Mouse (Mus musculus) hindbrain, embryonic 14.5 days (tissue): Measurements from ENCODE around the gene Serpina3a. TPM values are rescaled to one million over a fixed set of nuclear protein-coding genes. Genes with fewer than 3 reads are reported as not detected.

Source experiments
- ATAC-seq: fragments of 200-750 bp; cut with Nextera tagmentation; 2 replicates; pipeline ENCODE4 v1.8.0; 2017; ENCODE audit warnings: moderate number of reproducible peaks, mild to moderate bottlenecking, moderate TSS enrichment, moderate library complexity; ENCODE audit not compliant: low FRiP score
- DNase-seq: peaks from one replicate; pipeline ENCODE4 v3.0.0-alpha.2; 2015; ENCODE audit warnings: low spot score
- H3K27ac ChIP-seq: fragments of 300-500 bp; sonication (generic); 2 replicates; pipeline ENCODE4 v1.5.1; 2014; ENCODE audit warnings: mild to moderate bottlenecking, moderate library complexity
- H3K27me3 ChIP-seq: fragments of 300-500 bp; sonication (generic); 2 replicates; pipeline ENCODE4 v1.6.1; 2014; ENCODE audit warnings: mild to moderate bottlenecking, low read length, mixed read lengths; ENCODE audit not compliant: control insufficient read depth, insufficient read depth
- H3K36me3 ChIP-seq: fragments of 300-500 bp; sonication (generic); replicated peaks from 2 replicates; pipeline ENCODE4 v1.6.1; 2014; ENCODE audit not compliant: control insufficient read depth, insufficient read depth
- H3K4me1 ChIP-seq: fragments of 300-500 bp; sonication (generic); replicated peaks from 2 replicates; pipeline ENCODE4 v1.6.1; 2014; ENCODE audit warnings: antibody characterized with exemption, low read length, mixed read lengths; ENCODE audit not compliant: control insufficient read depth, insufficient read depth
- H3K4me2 ChIP-seq: fragments of 300-500 bp; sonication (generic); replicated peaks from 2 replicates; pipeline ENCODE4 v1.6.1; 2014; ENCODE audit warnings: mild to moderate bottlenecking, moderate library complexity
- H3K4me3 ChIP-seq: fragments of 300-500 bp; sonication (generic); replicated peaks from 2 replicates; pipeline ENCODE4 v1.5.1; 2014; ENCODE audit warnings: mild to moderate bottlenecking, low read length
- H3K9ac ChIP-seq: fragments of 300-500 bp; sonication (generic); 2 replicates; pipeline ENCODE4 v1.6.1; 2014
- H3K9me3 ChIP-seq: fragments of 300-500 bp; sonication (generic); 2 replicates; pipeline ENCODE4 v1.6.1; 2016; ENCODE audit warnings: low read length; ENCODE audit not compliant: control insufficient read depth
- WGBS: fragments of 180-500 bp; shearing (Covaris S2); extraction: QIAGEN DNeasy Blood & Tissue Kit; methylation state at CpG from one replicate; pipeline ENCODE4 v1.1.7; 2014; 5-methylcytosine and 5-hydroxymethylcytosine counted together
- polyA plus RNA-seq: library from polyadenylated mRNA; unstranded; fragments of >200 nt; fragmentation: Nextera tagmentation; extraction: Ambion mirVana; gene quantifications from 2 replicates; pipeline ENCODE4 v1.2.1, GENCODE M21; 2014

Gene Serpina3a
- polyA plus RNA-seq, 1 experiment from 2014 or later: not detected

GRCm38 (mm10) chr12:104138216-104138615, 25.7 kb downstream of the Serpina3a start:
- no peaks in the 10 kb centered on the region for H3K9me3 ChIP-seq
- no peaks in the 10 kb centered on the region for H3K36me3 ChIP-seq
- WGBS: 88% methylated on average over 2 of the region's 2 CpGs
- no peak overlapping the region for H3K9ac ChIP-seq
- DNase-seq: no peak
- H3K4me3 ChIP-seq: no peak overlapping the region
- H3K27me3 ChIP-seq: no peaks in the 10 kb centered on the region
- H3K27ac ChIP-seq: no peak overlapping the region
- no peak for ATAC-seq
- no peaks in the 10 kb centered on the region for H3K4me1 ChIP-seq
- H3K4me2 ChIP-seq: no peak overlapping the region

GRCm38 (mm10) chr12:104140543-104141103, 28.1 kb downstream of the Serpina3a start:
- ATAC-seq: no peak
- no peak for DNase-seq
- Histone ChIP-seq H3K36me3 (no peaks in the 10 kb centered on the region), H3K9me3 (no peaks in the 10 kb centered on the region), H3K4me1 (no peaks in the 10 kb centered on the region), H3K4me2 (no peak overlapping the region), H3K4me3 (no peak overlapping the region), H3K9ac (no peak overlapping the region), H3K27me3 (no peaks in the 10 kb centered on the region), H3K27ac (no peak overlapping the region)
- 98% methylated on average over 4 of the region's 4 CpGs for WGBS

GRCm38 (mm10) chr12:104141506-104141905, 29.0 kb downstream of the Serpina3a start:
- H3K27ac ChIP-seq: no peak overlapping the region
- no peak overlapping the region for H3K9ac ChIP-seq
- ATAC-seq (no peak), DNase-seq (no peak)
- H3K4me1 ChIP-seq: no peaks in the 10 kb centered on the region
- WGBS: 94% methylated on average over 1 of the region's 1 CpGs
- no peaks in the 10 kb centered on the region for H3K36me3 ChIP-seq
- H3K9me3 ChIP-seq: no peaks in the 10 kb centered on the region
- H3K27me3 ChIP-seq: no peaks in the 10 kb centered on the region
- no peak overlapping the region for H3K4me2 ChIP-seq
- H3K4me3 ChIP-seq: no peak overlapping the region

DNA sequence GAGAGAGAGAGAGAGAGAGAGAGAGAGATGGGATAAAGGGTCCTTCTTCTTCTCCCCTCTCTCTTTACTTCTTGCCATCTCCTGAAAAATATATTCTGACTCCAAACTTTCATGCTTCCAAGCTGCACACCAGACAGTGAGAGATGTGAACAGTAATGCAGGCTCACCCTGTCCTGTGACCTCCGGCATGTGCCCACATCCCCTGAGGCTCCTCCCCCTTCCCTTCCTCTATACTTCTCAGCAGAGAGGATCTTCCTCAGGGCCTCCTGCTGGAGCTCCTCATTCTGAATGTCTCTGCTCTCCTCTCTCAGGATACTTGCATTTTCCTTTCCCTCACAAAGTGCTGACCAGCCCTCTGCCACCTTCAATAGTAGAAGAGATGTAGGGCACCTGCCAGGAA, 29.9 kb downstream of the Serpina3a start:
- Histone ChIP-seq H3K4me3 (no peak overlapping the region), H3K36me3 (no peaks in the 10 kb centered on the region), H3K4me1 (no peaks in the 10 kb centered on the region), H3K9ac (no peak overlapping the region), H3K4me2 (no peak overlapping the region), H3K9me3 (no peaks in the 10 kb centered on the region), H3K27me3 (no peaks in the 10 kb centered on the region), H3K27ac (no peak overlapping the region)
- ATAC-seq: no peak
- DNase-seq: no peak
- WGBS: 56% methylated on average over 1 of the region's 1 CpGs

GRCm38 (mm10) chr12:104143286-104143685, 30.8 kb downstream of the Serpina3a start:
- H3K9me3 ChIP-seq: no peaks in the 10 kb centered on the region
- no peak overlapping the region for H3K9ac ChIP-seq
- H3K27me3 ChIP-seq: no peaks in the 10 kb centered on the region
- ATAC-seq (no peak), DNase-seq (no peak)
- no peak overlapping the region for H3K4me2 ChIP-seq
- H3K27ac ChIP-seq: no peak overlapping the region
- H3K4me1 ChIP-seq: no peaks in the 10 kb centered on the region
- H3K36me3 ChIP-seq: no peaks in the 10 kb centered on the region
- no peak overlapping the region for H3K4me3 ChIP-seq
- 86% methylated on average over 1 of the region's 1 CpGs for WGBS

- Histone ChIP-seq H3K9me3 (no peaks in the 10 kb centered on the region), H3K27ac (no peak overlapping the region), H3K36me3 (no peaks in the 10 kb centered on the region), H3K4me1 (no peaks in the 10 kb centered on the region), H3K4me2 (no peak overlapping the region), H3K4me3 (no peak overlapping the region), H3K27me3 (no peaks in the 10 kb centered on the region), H3K9ac (no peak overlapping the region)
- ATAC-seq (no peak), DNase-seq (no peak)
- 86% methylated on average over 2 of the region's 2 CpGs for WGBS
Observed at GRCm38 (mm10) chr12:104145571-104145970, 33.0 kb downstream of the Serpina3a start.

DNA sequence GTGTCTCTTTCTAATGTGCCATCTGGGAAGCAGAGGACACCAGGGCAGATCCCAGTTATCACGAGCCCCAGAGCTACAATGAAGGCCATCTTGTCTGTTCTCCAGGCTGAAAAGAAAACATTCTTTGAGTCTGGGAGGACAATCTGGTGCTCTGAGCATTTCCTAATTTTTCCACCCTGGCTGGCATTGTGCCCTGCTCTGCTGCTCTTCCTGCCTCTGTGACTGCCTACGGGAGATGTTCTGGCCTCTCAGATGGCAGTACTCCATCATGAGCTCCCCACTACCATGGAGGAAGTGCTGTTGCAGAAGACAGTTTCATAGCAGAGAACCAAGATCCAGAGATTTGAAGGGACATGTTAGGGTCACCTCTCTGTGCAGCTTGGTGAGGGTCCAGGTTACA, 39.5 kb downstream of the Serpina3a start:
- Histone ChIP-seq H3K36me3 (no peaks in the 10 kb centered on the region), H3K9ac (no peak overlapping the region), H3K4me2 (no peak overlapping the region), H3K27me3 (no peaks in the 10 kb centered on the region), H3K9me3 (no peaks in the 10 kb centered on the region), H3K4me1 (no peaks in the 10 kb centered on the region), H3K27ac (no peak overlapping the region), H3K4me3 (no peak overlapping the region)
- DNase-seq (no peak), ATAC-seq (no peak)
- WGBS: 81% methylated on average over 2 of the region's 2 CpGs

DNA sequence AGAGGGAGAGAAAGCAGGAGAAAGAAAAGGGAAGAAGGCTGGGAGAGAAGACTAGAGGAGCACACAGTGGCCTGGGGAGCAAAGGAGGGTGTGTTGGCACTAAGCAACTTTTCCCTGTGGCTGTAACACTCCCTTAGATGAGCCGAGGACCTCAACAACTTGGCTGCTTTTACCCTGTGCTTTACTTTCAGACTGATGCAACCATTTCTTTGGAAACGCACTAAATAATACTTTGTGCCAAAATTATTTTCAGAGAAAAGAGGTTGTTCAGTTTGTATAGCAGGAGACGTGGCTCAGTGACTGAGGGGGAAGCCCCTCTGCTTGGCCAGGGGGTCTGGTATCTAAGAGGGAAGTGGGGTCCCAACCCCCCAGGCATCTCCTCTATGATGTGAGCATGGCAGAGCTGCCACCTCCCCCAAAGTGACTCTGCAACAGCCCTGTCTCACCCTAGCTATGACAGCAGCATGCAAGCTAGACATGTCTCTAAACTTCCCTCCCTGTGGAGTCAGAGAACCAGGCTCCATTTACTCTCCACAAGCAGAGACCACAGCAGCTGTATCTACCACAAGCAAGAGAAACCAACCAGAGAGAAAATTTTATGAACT, 40.6 kb downstream of the Serpina3a start:
- ATAC-seq: no peak
- WGBS: 86% methylated on average over 3 of the region's 3 CpGs
- H3K9ac ChIP-seq: no peak overlapping the region

DNA sequence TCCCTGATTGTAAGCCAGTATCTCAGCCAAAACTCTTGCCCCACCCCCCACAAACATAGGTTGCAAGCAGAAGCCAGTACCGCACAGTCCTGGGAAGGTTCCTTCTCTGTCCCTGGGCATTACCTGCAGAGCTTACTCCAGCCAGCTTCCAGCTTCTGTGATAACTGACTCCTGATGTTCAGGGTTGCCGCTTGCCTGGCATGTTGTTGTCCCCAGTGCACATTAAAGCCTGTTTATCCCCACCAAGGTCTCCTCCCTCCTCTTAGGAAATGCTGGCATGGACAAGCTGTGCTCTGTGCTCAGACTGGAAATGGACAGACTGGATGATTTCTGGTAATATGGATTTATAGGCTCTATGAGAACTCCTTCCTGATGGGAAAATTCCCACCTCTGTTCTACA, 41.1 kb downstream of the Serpina3a start, which contains the start of gene Serpina3c:
Gene Serpina3c (minus strand): TSS at position 215 of the 400 bp plus-strand sequence.
- H3K27ac ChIP-seq: no peak within 1 kb of the TSS
- no peaks in the 10 kb centered on the region for H3K36me3 ChIP-seq
- no peaks in the 10 kb centered on the region for H3K27me3 ChIP-seq
- DNase-seq (no peak), ATAC-seq (no peak)
- H3K9me3 ChIP-seq: no peaks in the 10 kb centered on the region
- no peak within 1 kb of the TSS for H3K4me2 ChIP-seq
- H3K4me1 ChIP-seq: no peaks in the 10 kb centered on the region
- H3K4me3 ChIP-seq: no peak within 1 kb of the TSS
- WGBS: 95% methylated on average over 2 of the region's 2 CpGs
- no peak within 1 kb of the TSS for H3K9ac ChIP-seq

More for the DNA sequence above, 40.6 kb downstream of the Serpina3a start:
- Histone ChIP-seq H3K4me1 (no peaks in the 10 kb centered on the region), H3K4me3 (no peak overlapping the region), H3K27me3 (no peaks in the 10 kb centered on the region), H3K27ac (no peak overlapping the region), H3K4me2 (no peak overlapping the region), H3K36me3 (no peaks in the 10 kb centered on the region), H3K9me3 (no peaks in the 10 kb centered on the region)
- no peak for DNase-seq
